Mouse (Mus musculus): Measurements from ENCODE around the gene Slc26a5. TPM values are rescaled to one million over a fixed set of nuclear protein-coding genes. Genes with fewer than 3 reads are reported as not detected.

Gene Slc26a5
- total and polyA plus RNA-seq, 3 experiments: not detected

- Histone ChIP-seq H3K27me3 (replicated peaks) (no peaks in the 10 kb centered on the region), H3K9ac (ENCODE audit: insufficient read depth, low read depth) (no peak overlapping the region), H3K4me2 (ENCODE audit: insufficient read depth, low read depth, poor library complexity, severe bottlenecking) (no peak overlapping the region), H3K4me3 (replicated peaks in 1 of 3; ENCODE audit: low read depth in 2 of 3, low read length in 2 of 3, poor library complexity in 1 of 3) (no peak overlapping the region), H3K4me1 (ENCODE audit: control insufficient read depth in 1 of 2, insufficient read depth in 2 of 2) (peaks cover 3 to 32% of the 10 kb centered on the region in 2 experiments; a peak in 2 of 4 replicates), H3K79me2 (replicated peaks; ENCODE audit: control insufficient read depth, extremely low read depth, insufficient read depth, poor library complexity, severe bottlenecking) (peaks cover 64% of the 10 kb centered on the region), H3K27ac (ENCODE audit: insufficient read depth, low read depth) (no peak overlapping the region), H3K9me3 (replicated peaks; ENCODE audit: low read length) (no peaks in the 10 kb centered on the region), H3K36me3 (replicated peaks in 1 of 2; ENCODE audit: control insufficient read depth in 1 of 2, insufficient read depth in 1 of 2, low read length in 1 of 2) (peaks cover 26 to 65% of the 10 kb centered on the region in 2 experiments)
- in situ Hi-C loops (cut with MboI; ENCODE audit: low pct_ligation_motif_present, low pct_unique_long_range_greater_than_20kb, low sequenced_read_pairs): no loop called here
- no peak for DNase-seq (ENCODE audit: extremely low read depth)
- no peak for TF ChIP-seq CTCF (conservative IDR thresholded peaks at IDR 0.05 in 1 of 2, IDR thresholded peaks at IDR 0.05 in 1 of 2; ENCODE audit: low read depth in 2 of 2, low read length in 2 of 2)
- TF ChIP-seq NRF1 (IDR thresholded peaks at IDR 0.05; ENCODE audit: low read depth, low read length): no peak
- no peak for TF ChIP-seq HCFC1 (IDR thresholded peaks at IDR 0.05; ENCODE audit: low read depth, low read length)
- no peak for TF ChIP-seq PAX5 (IDR thresholded peaks at IDR 0.05; ENCODE audit: low read length)
- dilution Hi-C loops (cut with MboI; ENCODE audit: extremely low pct_ligation_motif_present, extremely low pct_unique_long_range_greater_than_20kb, low sequenced_read_pairs): no loop called here
Measured at GRCm38 (mm10) chr5:21792166-21792565, 73.2 kb downstream of the Slc26a5 start.

- Histone ChIP-seq H3K4me3 (replicated peaks in 1 of 3; ENCODE audit: low read depth in 2 of 3, low read length in 2 of 3, poor library complexity in 1 of 3) (no peak overlapping the region), H3K4me2 (ENCODE audit: insufficient read depth, low read depth, poor library complexity, severe bottlenecking) (peak overlapping the region; percentile 82), H3K27me3 (replicated peaks) (no peaks in the 10 kb centered on the region), H3K27ac (ENCODE audit: insufficient read depth, low read depth) (no peak overlapping the region), H3K4me1 (ENCODE audit: control insufficient read depth in 1 of 2, insufficient read depth in 2 of 2) (peaks cover 3 to 32% of the 10 kb centered on the region in 2 experiments; a peak in 2 of 4 replicates), H3K79me2 (replicated peaks; ENCODE audit: control insufficient read depth, extremely low read depth, insufficient read depth, poor library complexity, severe bottlenecking) (peaks cover 75% of the 10 kb centered on the region), H3K36me3 (replicated peaks in 1 of 2; ENCODE audit: control insufficient read depth in 1 of 2, insufficient read depth in 1 of 2, low read length in 1 of 2) (peaks cover 11 to 42% of the 10 kb centered on the region in 2 experiments), H3K9ac (ENCODE audit: insufficient read depth, low read depth) (no peak overlapping the region), H3K9me3 (replicated peaks; ENCODE audit: low read length) (no peaks in the 10 kb centered on the region)
- no peak for DNase-seq (ENCODE audit: extremely low read depth)
- dilution Hi-C loops (cut with MboI; ENCODE audit: extremely low pct_ligation_motif_present, extremely low pct_unique_long_range_greater_than_20kb, low sequenced_read_pairs): no loop called here
- in situ Hi-C loops (cut with MboI; ENCODE audit: low pct_ligation_motif_present, low pct_unique_long_range_greater_than_20kb, low sequenced_read_pairs): no loop called here
- TF ChIP-seq MAZ (IDR thresholded peaks at IDR 0.05; ENCODE audit: low read depth, low read length) (no peak), MXI1 (IDR thresholded peaks at IDR 0.05; ENCODE audit: low read depth, low read length) (no peak), EP300 (IDR thresholded peaks at IDR 0.05; ENCODE audit: low read length) (no peak), RCOR1 (conservative IDR thresholded peaks at IDR 0.05; ENCODE audit: low read depth, low read length) (no peak), CHD1 (IDR thresholded peaks at IDR 0.05; ENCODE audit: low read depth, low read length) (no peak), ZKSCAN1 (IDR thresholded peaks at IDR 0.05; ENCODE audit: borderline replicate concordance, low read depth, low read length) (no peak)
Measured at GRCm38 (mm10) chr5:21789061-21789460, 76.3 kb downstream of the Slc26a5 start.

GRCm38 (mm10) chr5:21787186-21788105, 78.0 kb downstream of the Slc26a5 start:
- H3K79me2 ChIP-seq (replicated peaks; ENCODE audit: control insufficient read depth, extremely low read depth, insufficient read depth, poor library complexity, severe bottlenecking): peaks cover 72% of the 10 kb centered on the region
- in situ Hi-C loops (cut with MboI; ENCODE audit: low pct_ligation_motif_present, low pct_unique_long_range_greater_than_20kb, low sequenced_read_pairs): no loop called here
- no peak for DNase-seq (ENCODE audit: extremely low read depth)
- H3K27ac ChIP-seq (ENCODE audit: insufficient read depth, low read depth): peak overlapping the region; percentile 77
- H3K4me3 ChIP-seq (replicated peaks in 1 of 3; ENCODE audit: low read depth in 2 of 3, low read length in 2 of 3, poor library complexity in 1 of 3): peak overlapping the region; percentile 88 to 100 (median 96)
- H3K9ac ChIP-seq (ENCODE audit: insufficient read depth, low read depth): peak overlapping the region; percentile 98
- H3K36me3 ChIP-seq (replicated peaks in 1 of 2; ENCODE audit: control insufficient read depth in 1 of 2, insufficient read depth in 1 of 2, low read length in 1 of 2): peaks cover 15 to 51% of the 10 kb centered on the region in 2 experiments
- peaks cover 3 to 40% of the 10 kb centered on the region in 2 experiments; a peak in 2 of 4 replicates for H3K4me1 ChIP-seq (ENCODE audit: control insufficient read depth in 1 of 2, insufficient read depth in 2 of 2)
- H3K4me2 ChIP-seq (ENCODE audit: insufficient read depth, low read depth, poor library complexity, severe bottlenecking): peak overlapping the region; percentile 82; the same call in 1 of the 2 replicates
- H3K27me3 ChIP-seq (replicated peaks): no peaks in the 10 kb centered on the region
- no peak for TF ChIP-seq USF1 (IDR thresholded peaks at IDR 0.05; ENCODE audit: low read depth, low read length)
- no peak for TF ChIP-seq KAT2A (IDR thresholded peaks at IDR 0.05; ENCODE audit: insufficient replicate concordance, low read length)
- TF ChIP-seq GABPA (IDR thresholded peaks at IDR 0.05; ENCODE audit: insufficient replicate concordance, low read depth, low read length): no peak
- TF ChIP-seq PAX5 (IDR thresholded peaks at IDR 0.05; ENCODE audit: low read length): no peak
- no peak for TF ChIP-seq POLR2AphosphoS2 (IDR thresholded peaks at IDR 0.05; ENCODE audit: low read depth, low read length)
- no peak for TF ChIP-seq JUN (IDR thresholded peaks at IDR 0.05; ENCODE audit: insufficient read depth, low read depth, low read length)
- TF ChIP-seq ZKSCAN1 (IDR thresholded peaks at IDR 0.05; ENCODE audit: borderline replicate concordance, low read depth, low read length): no peak
- no peak for TF ChIP-seq UBTF (IDR thresholded peaks at IDR 0.05; ENCODE audit: low read depth, low read length)
- no peak for TF ChIP-seq SMC3 (IDR thresholded peaks at IDR 0.05; ENCODE audit: low read depth, low read length)
- no peak for TF ChIP-seq TBP (conservative IDR thresholded peaks at IDR 0.05; ENCODE audit: low read depth, low read length)
- H3K9me3 ChIP-seq (replicated peaks; ENCODE audit: low read length): no peaks in the 10 kb centered on the region
- dilution Hi-C loops (cut with MboI; ENCODE audit: extremely low pct_ligation_motif_present, extremely low pct_unique_long_range_greater_than_20kb, low sequenced_read_pairs): no loop called here
